Mouse (Mus musculus) CH12.LX (cell line): ENCODE results near the gene Kcnma1. TPM values are rescaled to one million over a fixed set of nuclear protein-coding genes. Genes with fewer than 3 reads are reported as not detected.

Experiments used
- DNase-seq: peaks from one replicate; pipeline ENCODE4 v3.0.0-alpha.2; 2013; ENCODE audit errors: extremely low read depth
- H3K27ac ChIP-seq: 2 replicates; pipeline ENCODE4 v1.5.1; 2012; ENCODE audit warnings: low read depth, mild to moderate bottlenecking, control low read depth, moderate library complexity; ENCODE audit not compliant: insufficient read depth
- H3K27me3 ChIP-seq: replicated peaks from 2 replicates; pipeline ENCODE3; 2012; ENCODE audit warnings: inconsistent platforms
- H3K36me3 ChIP-seq, 2 experiments: replicated peaks in 1 of 2; 2 replicates each; pipeline versions ENCODE3 to v1.6.1; 2012; ENCODE audit warnings: inconsistent platforms in 1 of 2, low read length in 1 of 2, mild to moderate bottlenecking in 1 of 2, mixed read lengths in 1 of 2, moderate library complexity in 1 of 2; ENCODE audit not compliant: control insufficient read depth in 1 of 2, insufficient read depth in 1 of 2
- H3K4me1 ChIP-seq, 2 experiments: 2 replicates each; pipeline ENCODE4 v1.6.1; 2012; ENCODE audit warnings: inconsistent platforms in 1 of 2, moderate library complexity in 1 of 2; ENCODE audit not compliant: insufficient read depth in 2 of 2, control insufficient read depth in 1 of 2
- H3K4me2 ChIP-seq: 2 replicates; pipeline ENCODE4 v1.6.1; 2012; ENCODE audit warnings: low read depth, mild to moderate bottlenecking, control low read depth; ENCODE audit not compliant: poor library complexity, insufficient read depth, severe bottlenecking
- H3K4me3 ChIP-seq, 3 experiments: fragments of 150-350 bp in 1 of 3; sonication (generic) in 1 of 3; replicated peaks in 1 of 3; 2 replicates each; pipeline versions ENCODE3 to v1.5.1; 2011 to 2012; ENCODE audit warnings: low read depth in 2 of 3, low read length in 2 of 3, mild to moderate bottlenecking in 2 of 3, moderate library complexity in 2 of 3, control low read depth in 1 of 3, improper control_type of control experiment in 1 of 3, inconsistent platforms in 1 of 3, mixed read lengths in 1 of 3; ENCODE audit not compliant: poor library complexity in 1 of 3
- H3K79me2 ChIP-seq: replicated peaks from 2 replicates; pipeline ENCODE4 v1.6.1; 2012; ENCODE audit warnings: mild to moderate bottlenecking, moderate library complexity; ENCODE audit not compliant: control insufficient read depth, poor library complexity, insufficient read depth, severe bottlenecking; ENCODE audit errors: extremely low read depth
- H3K9ac ChIP-seq: 2 replicates; pipeline ENCODE4 v1.6.1; 2012; ENCODE audit warnings: low read depth, mild to moderate bottlenecking, control low read depth, moderate library complexity; ENCODE audit not compliant: insufficient read depth
- H3K9me3 ChIP-seq: replicated peaks from 2 replicates; pipeline ENCODE3; 2012; ENCODE audit warnings: low read length, inconsistent platforms, mixed read lengths
- CHD1 ChIP-seq: IDR thresholded peaks from 2 replicates; pipeline ENCODE4 v1.6.1; 2012; ENCODE audit warnings: low read depth, low read length, improper control_type of control experiment, inconsistent platforms
- CTCF ChIP-seq, 2 experiments: IDR thresholded peaks in 1 of 2; conservative IDR thresholded peaks in 1 of 2; 2 replicates each; pipeline ENCODE4 v1.5.1; 2011 to 2012; ENCODE audit warnings: low read depth in 2 of 2, low read length in 2 of 2, improper control_type of control experiment in 1 of 2, inconsistent platforms in 1 of 2, mild to moderate bottlenecking in 1 of 2, moderate library complexity in 1 of 2
- E2F4 ChIP-seq: IDR thresholded peaks from 2 replicates; pipeline ENCODE4 v1.6.1; 2011; ENCODE audit warnings: low read depth, low read length, improper control_type of control experiment; ENCODE audit not compliant: insufficient replicate concordance
- EP300 ChIP-seq: IDR thresholded peaks from 2 replicates; pipeline ENCODE4 v1.6.1; 2011; ENCODE audit warnings: low read length, improper control_type of control experiment
- HCFC1 ChIP-seq: IDR thresholded peaks from 2 replicates; pipeline ENCODE4 v1.6.1; 2012; ENCODE audit warnings: low read depth, mild to moderate bottlenecking, inconsistent platforms, low read length, improper control_type of control experiment
- IRF4 ChIP-seq: IDR thresholded peaks from 2 replicates; pipeline ENCODE4 v1.6.1; 2014; ENCODE audit warnings: low read depth, mild to moderate bottlenecking, inconsistent platforms, low read length, improper control_type of control experiment
- JUN ChIP-seq: IDR thresholded peaks from 2 replicates; pipeline ENCODE4 v1.6.1; 2011; ENCODE audit warnings: low read depth, mild to moderate bottlenecking, low read length, improper control_type of control experiment, moderate library complexity; ENCODE audit not compliant: insufficient read depth
- JUND ChIP-seq: conservative IDR thresholded peaks from 2 replicates; pipeline ENCODE4 v1.6.1; 2011; ENCODE audit warnings: low read depth, low read length, improper control_type of control experiment
- MAFK ChIP-seq: IDR thresholded peaks from 2 replicates; pipeline ENCODE4 v1.6.1; 2011; ENCODE audit warnings: low read length, improper control_type of control experiment; ENCODE audit not compliant: insufficient replicate concordance
- MAZ ChIP-seq: IDR thresholded peaks from 2 replicates; pipeline ENCODE4 v1.6.1; 2012; ENCODE audit warnings: low read depth, mild to moderate bottlenecking, inconsistent platforms, low read length, improper control_type of control experiment, moderate library complexity
- MEF2A ChIP-seq: IDR thresholded peaks from 2 replicates; pipeline ENCODE4 v1.6.1; 2014; ENCODE audit warnings: low read depth, mild to moderate bottlenecking, inconsistent platforms, low read length, improper control_type of control experiment, borderline replicate concordance
- MXI1 ChIP-seq: IDR thresholded peaks from 2 replicates; pipeline ENCODE4 v1.6.1; 2011; ENCODE audit warnings: mild to moderate bottlenecking, low read depth, low read length, improper control_type of control experiment
- NELFE ChIP-seq: IDR thresholded peaks from 2 replicates; pipeline ENCODE4 v1.6.1; 2011; ENCODE audit warnings: low read depth, low read length, improper control_type of control experiment
- RAD21 ChIP-seq: IDR thresholded peaks from 2 replicates; pipeline ENCODE4 v1.6.1; 2011; ENCODE audit warnings: low read depth, mild to moderate bottlenecking, low read length, improper control_type of control experiment, moderate library complexity
- RCOR1 ChIP-seq: conservative IDR thresholded peaks from 2 replicates; pipeline ENCODE4 v1.6.1; 2012; ENCODE audit warnings: low read depth, mild to moderate bottlenecking, inconsistent platforms, low read length, improper control_type of control experiment
- SMC3 ChIP-seq: IDR thresholded peaks from 2 replicates; pipeline ENCODE4 v1.6.1; 2011; ENCODE audit warnings: low read depth, low read length, improper control_type of control experiment
- UBTF ChIP-seq: IDR thresholded peaks from 2 replicates; pipeline ENCODE4 v1.6.1; 2012; ENCODE audit warnings: low read depth, mild to moderate bottlenecking, inconsistent platforms, low read length, improper control_type of control experiment, moderate library complexity
- USF1 ChIP-seq: IDR thresholded peaks from 2 replicates; pipeline ENCODE4 v1.6.1; 2014; ENCODE audit warnings: low read depth, mild to moderate bottlenecking, inconsistent platforms, low read length, improper control_type of control experiment
- ZKSCAN1 ChIP-seq: IDR thresholded peaks from 2 replicates; pipeline ENCODE4 v1.6.1; 2012; ENCODE audit warnings: low read depth, inconsistent platforms, low read length, improper control_type of control experiment, borderline replicate concordance
- ZMIZ1 ChIP-seq: IDR thresholded peaks from 2 replicates; pipeline ENCODE4 v1.6.1; 2012; ENCODE audit warnings: low read depth, mild to moderate bottlenecking, inconsistent platforms, low read length, improper control_type of control experiment
- ZNF384 ChIP-seq: IDR thresholded peaks from 2 replicates; pipeline ENCODE4 v1.6.1; 2012; ENCODE audit warnings: low read depth, low read length, improper control_type of control experiment, inconsistent platforms
- dilution Hi-C: fragments of 300-500 bp; cut with MboI; formaldehyde crosslinking; loops from 2 replicates; pipeline ENCODE4 v1.14.3; 2020; ENCODE audit warnings: low sequenced_read_pairs; ENCODE audit not compliant: extremely low pct_unique_long_range_greater_than_20kb, extremely low pct_ligation_motif_present
- in situ Hi-C: fragments of 300-500 bp; cut with MboI; formaldehyde crosslinking; loops from 3 replicates; pipeline ENCODE4 v1.14.3; 2019; ENCODE audit warnings: low sequenced_read_pairs, low pct_ligation_motif_present, low pct_unique_long_range_greater_than_20kb, mixed read lengths
- polyA plus RNA-seq: library from polyadenylated mRNA; unstranded; fragments of >175 nt; gene quantifications from 2 replicates; pipeline ENCODE4 v1.2.1, GENCODE M21; 2012; ENCODE audit warnings: low read depth; ENCODE audit not compliant: insufficient read length
- total RNA-seq, 2 experiments: library from RNA; depleted of rRNA; stranded (reverse); fragments of 300-350 nt in 1 of 2; fragments of >200 nt in 1 of 2; gene quantifications; 2 replicates each; pipeline ENCODE4 v1.2.3; 2012 to 2014

Kcnma1 gene
- total and polyA plus RNA-seq, 3 experiments, result 0.10 to 0.17 (median 0.12) TPM

- Histone ChIP-seq H3K9ac (no peak overlapping the region), H3K4me1 (no peaks in the 10 kb centered on the region), H3K27ac (no peak overlapping the region), H3K4me3 (no peak overlapping the region), H3K9me3 (peaks cover 4% of the 10 kb centered on the region), H3K36me3 (no peaks in the 10 kb centered on the region), H3K79me2 (no peaks in the 10 kb centered on the region), H3K27me3 (no peaks in the 10 kb centered on the region), H3K4me2 (no peak overlapping the region)
- in situ Hi-C loops (no loop called here), dilution Hi-C loops (no loop called here)
- DNase-seq, result no peak
- TF ChIP-seq RCOR1 (no peak), ZNF384 (no peak), NELFE (no peak), MEF2A (no peak), JUN (no peak), USF1 (no peak), IRF4 (no peak), EP300 (no peak), ZMIZ1 (no peak), SMC3 (no peak), UBTF (no peak), ZKSCAN1 (no peak), MAZ (no peak), E2F4 (no peak), MXI1 (no peak), RAD21 (no peak), JUND (no peak), MAFK (no peak)
These were observed 347.9 kb downstream of the Kcnma1 start for GRCm38 (mm10) chr14:23666420-23666819.

GRCm38 (mm10) chr14:23651682-23652081, 362.6 kb downstream of the Kcnma1 start:
- no peaks in the 10 kb centered on the region for H3K9me3 ChIP-seq
- no peaks in the 10 kb centered on the region for H3K36me3 ChIP-seq
- in situ Hi-C loops (no loop called here), dilution Hi-C loops (no loop called here)
- H3K4me1 ChIP-seq, result no peaks in the 10 kb centered on the region
- TF ChIP-seq CHD1 (no peak), HCFC1 (no peak), RAD21 (no peak), EP300 (no peak), UBTF (no peak), CTCF (conservative IDR thresholded peaks at IDR 0.05 in 1 of 2, IDR thresholded peaks at IDR 0.05 in 1 of 2; ENCODE audit: low read depth in 2 of 2, low read length in 2 of 2) (no peak), ZNF384 (no peak)
- H3K4me3 ChIP-seq, result no peak overlapping the region
- no peak overlapping the region for H3K27ac ChIP-seq
- no peaks in the 10 kb centered on the region for H3K79me2 ChIP-seq
- no peaks in the 10 kb centered on the region for H3K27me3 ChIP-seq
- H3K9ac ChIP-seq, result no peak overlapping the region
- H3K4me2 ChIP-seq, result no peak overlapping the region
- DNase-seq, result no peak
